Mouse (Mus musculus) megakaryocyte-erythroid progenitor cell, adult 5-6 weeks (primary cell): ENCODE measurements around the gene Slc39a9. TPM values are rescaled to one million over a fixed set of nuclear protein-coding genes. Genes with fewer than 3 reads are reported as not detected.
A peak's percentile ranks its signal among the peaks of the same experiment; 100 is the strongest.

Source experiments
- ATAC-seq: replicated peaks from 2 replicates; pipeline ENCODE4 v1.8.0; 2016; ENCODE audit warnings: mild to moderate bottlenecking, inconsistent platforms; ENCODE audit not compliant: severe bottlenecking, poor library complexity, low FRiP score, low TSS enrichment
- total RNA-seq, 2 experiments: library from RNA; stranded (forward) in 1 of 2; stranded (reverse) in 1 of 2; fragments of 200-1000, 215-1000 nt in 1 of 2; fragments of >200 nt in 1 of 2; fragmentation: Nextera tagmentation in 1 of 2; gene quantifications; 2 replicates each; pipeline ENCODE4 v1.2.3; 2014 to 2017

The Slc39a9 gene
- total RNA-seq (2014; fragmentation: Nextera tagmentation), result 19.6 and 28.4 TPM in 2 replicates
- total RNA-seq (2017), result 12.7 and 17.5 TPM in 2 replicates

DNA sequence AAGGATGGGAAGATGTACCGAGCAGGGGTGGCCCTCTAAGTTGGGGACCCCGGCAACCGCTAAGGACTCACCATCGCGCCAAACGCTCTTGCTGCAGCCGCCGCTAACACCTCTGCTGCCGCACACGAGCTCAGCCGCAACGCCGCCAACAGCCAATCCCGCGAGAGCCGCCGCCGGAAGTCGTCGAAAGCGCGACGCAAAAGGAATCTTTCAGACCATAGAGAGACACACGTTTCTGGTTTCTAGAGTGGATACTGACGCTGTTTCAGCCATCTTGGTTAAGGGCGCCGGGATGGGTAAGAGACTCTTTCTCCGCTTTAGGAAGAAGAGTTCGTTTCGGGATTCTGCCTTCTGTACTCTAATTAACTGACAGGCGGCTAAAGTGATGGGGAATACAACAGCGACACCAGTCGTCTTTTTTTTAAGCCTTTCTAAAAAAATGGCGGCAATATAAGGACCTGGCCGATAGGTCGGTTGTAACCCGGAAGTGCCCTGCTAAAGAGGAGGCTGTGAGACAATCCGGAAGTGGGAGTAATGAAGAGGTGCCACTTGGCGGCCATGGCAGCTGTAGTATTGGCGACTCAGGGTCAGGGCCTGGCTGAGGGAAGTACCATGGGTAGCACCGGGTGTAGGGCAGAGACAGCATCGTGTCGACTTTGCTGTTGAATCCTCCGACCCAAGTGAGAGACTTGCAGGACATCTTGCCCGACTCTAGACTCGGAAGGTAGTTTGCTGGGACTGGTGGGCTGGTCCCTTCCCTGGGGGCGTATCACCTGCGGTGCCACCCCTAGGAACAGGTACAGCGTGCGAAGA is at the start of gene Slc39a9, which contains the start of gene Erh:
Gene Slc39a9 (plus strand): TSS at position 191 of the 813 bp plus-strand sequence.
Gene Erh (minus strand): TSS at position 649 of the 813 bp plus-strand sequence.
- peak; percentile 93 for ATAC-seq

GRCm38 (mm10) chr12:80594141-80594540 is 49.5 kb upstream of the Slc39a9 start:
- peak; percentile 74 for ATAC-seq

DNA sequence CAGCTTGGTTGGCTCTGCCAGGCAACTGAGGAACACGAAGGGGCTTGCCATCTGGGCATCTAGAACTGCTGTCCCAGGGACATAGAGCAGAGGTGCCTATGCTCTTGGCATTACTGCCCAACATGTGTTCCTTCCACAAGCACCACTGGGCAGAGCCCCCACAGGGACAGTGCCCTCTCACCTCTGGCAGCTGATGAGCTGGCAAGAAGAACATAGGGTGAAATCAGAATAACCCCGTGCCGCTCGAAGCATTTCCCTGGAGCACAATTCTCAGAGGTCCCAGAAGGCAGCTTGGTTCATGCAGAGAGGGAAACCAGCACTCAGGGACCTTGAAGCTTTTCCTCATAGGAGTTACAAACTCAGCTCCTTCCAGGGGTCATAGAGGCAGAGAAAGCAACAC is 48.9 kb upstream of the Slc39a9 start:
- ATAC-seq, result no peak

DNA sequence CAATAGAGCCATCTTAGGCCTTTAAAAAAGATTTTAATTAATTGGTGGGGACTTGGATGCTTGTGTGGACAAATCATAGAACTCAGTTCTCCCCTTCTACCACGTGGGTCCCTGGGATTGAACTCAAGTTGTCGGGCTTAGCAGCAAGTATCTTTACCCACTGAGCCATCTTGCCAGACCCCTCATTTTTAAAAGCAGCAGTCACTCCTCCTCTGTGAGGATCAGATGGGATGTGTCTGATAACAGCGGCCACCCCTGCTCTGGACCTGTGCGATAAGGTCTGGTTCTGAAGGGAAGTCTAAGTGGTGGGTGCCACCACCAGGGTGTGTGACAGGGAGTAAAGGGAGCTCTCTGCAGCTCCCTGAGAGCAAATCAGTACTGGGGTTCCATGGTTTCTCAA is 48.1 kb upstream of the Slc39a9 start:
- ATAC-seq, result peak; percentile 64

DNA sequence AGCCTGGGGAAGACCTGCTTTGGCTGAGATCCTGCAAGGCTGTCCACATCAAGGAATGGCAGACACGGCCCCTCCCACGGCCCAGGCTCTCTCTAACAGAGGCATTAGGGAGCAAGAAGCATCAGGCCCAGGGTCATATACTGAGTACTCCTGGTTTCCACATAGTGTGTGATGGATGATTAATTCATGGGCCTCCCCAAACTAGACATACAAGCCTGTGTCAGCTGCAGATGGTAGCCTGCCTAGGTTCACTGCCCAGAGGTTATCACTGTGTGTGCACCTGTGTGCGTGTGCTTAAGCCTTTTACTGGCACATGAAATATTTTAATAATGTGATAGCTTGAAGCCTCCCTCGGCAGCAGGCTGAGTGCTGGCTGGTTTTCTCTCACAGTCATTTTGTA is 47.7 kb upstream of the Slc39a9 start:
- ATAC-seq, result peak; percentile 36

GRCm38 (mm10) chr12:80598236-80598635 is 45.4 kb upstream of the Slc39a9 start:
- ATAC-seq, result no peak

- ATAC-seq, result no peak
These were observed 44.9 kb upstream of the Slc39a9 start for GRCm38 (mm10) chr12:80598756-80599155.

DNA sequence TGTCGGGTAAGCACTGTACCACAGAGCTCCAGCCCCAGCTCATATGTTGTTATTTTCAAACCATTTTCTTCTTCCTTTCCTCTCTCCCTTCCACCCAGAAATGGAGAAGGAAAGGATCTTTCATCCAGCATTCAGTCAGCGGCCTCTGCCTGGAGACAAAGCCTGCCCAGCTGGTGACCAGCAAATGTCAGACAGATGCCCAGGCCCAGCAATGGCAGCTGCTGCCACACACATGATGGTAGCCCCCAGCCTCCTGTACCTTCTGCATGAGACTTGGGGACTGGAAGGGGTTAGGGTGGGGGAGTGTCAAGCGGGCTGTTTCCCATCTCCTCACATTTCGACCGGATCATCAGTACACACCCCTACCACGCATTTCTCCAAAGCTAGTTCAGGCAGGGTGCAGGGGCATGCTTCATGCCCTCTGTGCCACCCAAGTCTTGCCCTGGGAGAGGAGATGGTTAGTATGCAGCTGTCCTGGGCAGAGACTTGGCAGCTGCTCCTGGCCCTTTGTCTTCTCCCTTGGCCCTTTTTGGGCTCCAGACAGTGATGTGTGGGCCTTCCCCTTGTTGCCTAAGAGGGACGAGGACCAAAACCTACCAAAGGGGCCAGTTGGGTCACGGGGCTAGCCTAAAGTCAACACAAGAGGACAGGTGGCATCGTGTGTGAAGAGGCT is 42.0 kb upstream of the Slc39a9 start:
- no peak for ATAC-seq

DNA sequence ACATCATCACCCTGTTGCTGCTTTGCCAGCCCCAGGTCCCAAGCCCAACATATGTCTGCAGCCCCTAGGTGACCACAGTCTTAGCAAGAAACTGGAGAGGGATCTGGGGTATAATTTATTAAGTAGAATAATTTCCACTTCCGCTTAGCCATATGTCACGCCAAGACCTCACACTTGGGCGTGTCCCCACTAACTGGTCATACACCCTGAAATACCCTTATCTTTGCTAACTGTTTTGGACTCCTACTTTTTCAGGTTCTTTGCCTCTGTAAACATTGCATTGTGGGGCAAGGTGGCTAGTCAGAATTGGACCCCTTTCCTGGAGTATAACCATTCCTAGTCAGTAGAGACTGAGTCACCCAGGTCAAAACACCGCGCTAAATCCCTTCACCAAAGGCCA is 41.3 kb upstream of the Slc39a9 start:
- ATAC-seq, result peak; percentile 57; the same call in 1 of the 2 replicates

- ATAC-seq, result no peak
These were observed 40.1 kb upstream of the Slc39a9 start for GRCm38 (mm10) chr12:80603566-80603965.

DNA sequence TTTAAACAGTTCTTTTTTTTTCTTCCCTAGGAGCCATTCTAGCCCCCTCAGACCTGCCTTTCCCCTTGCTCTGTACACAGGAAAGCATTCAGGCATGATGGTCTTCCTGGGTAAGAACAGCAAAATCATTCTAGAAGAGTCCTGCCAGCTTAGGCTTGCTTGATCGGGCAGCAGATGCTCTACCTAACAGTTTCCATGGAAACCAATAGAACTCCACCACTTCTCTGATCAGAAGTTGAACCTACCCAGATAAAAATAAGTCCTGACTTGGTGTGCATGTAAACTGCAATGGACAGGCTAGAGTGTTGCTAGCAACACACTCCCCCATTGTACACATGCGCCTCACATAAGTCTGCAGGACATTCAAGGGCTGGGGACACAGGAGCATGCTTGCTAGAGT is 39.5 kb upstream of the Slc39a9 start:
- ATAC-seq, result no peak

GRCm38 (mm10) chr12:80608576-80608975 is 35.1 kb upstream of the Slc39a9 start:
- no peak for ATAC-seq

- no peak for ATAC-seq
These were observed 33.8 kb upstream of the Slc39a9 start for GRCm38 (mm10) chr12:80609928-80610327.

GRCm38 (mm10) chr12:80612113-80612791 is 31.4 kb upstream of the Slc39a9 start:
- ATAC-seq, result no peak

GRCm38 (mm10) chr12:80615371-80616257 is 28.1 kb upstream of the Slc39a9 start:
- ATAC-seq, result no peak

DNA sequence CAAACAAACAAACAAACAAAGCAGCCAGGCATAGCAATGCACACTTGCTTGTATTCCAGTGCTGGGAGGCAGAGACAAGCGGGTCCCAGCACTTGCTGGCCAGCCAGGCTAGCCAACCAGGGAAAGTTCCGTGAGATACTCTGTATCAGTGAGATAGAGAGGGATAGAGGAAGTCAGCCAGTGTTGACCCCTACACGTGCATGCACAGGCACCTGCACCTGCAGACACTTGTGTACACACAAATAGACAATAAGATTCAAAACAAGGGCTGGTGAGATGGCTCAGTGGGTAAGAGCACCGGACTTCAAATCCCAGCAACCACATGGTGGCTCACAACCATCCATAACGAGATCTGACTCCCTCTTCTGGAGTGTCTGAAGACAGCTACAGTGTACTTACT is 23.2 kb upstream of the Slc39a9 start:
- ATAC-seq, result no peak

DNA sequence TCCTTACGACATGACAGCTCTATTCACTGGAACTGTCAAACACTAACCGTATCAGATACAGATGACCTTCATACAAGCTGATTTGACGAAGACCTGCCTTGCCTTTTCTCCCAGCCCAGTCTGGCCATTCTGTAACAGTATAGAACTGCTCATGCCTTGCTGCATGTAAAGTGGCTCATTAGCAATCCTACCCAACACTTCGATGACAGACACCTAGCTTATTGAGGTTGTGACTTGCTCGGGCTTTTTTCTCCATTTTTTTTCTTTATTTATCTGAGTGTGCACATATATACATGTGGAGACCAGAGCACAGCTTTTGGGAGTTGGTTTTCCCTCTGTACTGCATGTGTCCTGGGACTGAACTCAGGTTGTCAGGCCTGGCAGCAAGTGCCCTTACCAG is 11.9 kb upstream of the Slc39a9 start:
- ATAC-seq, result no peak

- ATAC-seq, result peak; percentile 53
These were observed 674 bp upstream of the Slc39a9 start for GRCm38 (mm10) chr12:80642725-80643692.
